Mouse (Mus musculus) myocyte (in vitro differentiated cells): Measurements from ENCODE around the gene Commd8. TPM values are rescaled to one million over a fixed set of nuclear protein-coding genes. Genes with fewer than 3 reads are reported as not detected.

Source experiments
- H3K27me3 ChIP-seq: one replicate; pipeline ENCODE4 v1.6.1; 2011; ENCODE audit not compliant: control insufficient read depth, insufficient read depth, insufficient read length
- H3K36me3 ChIP-seq: one replicate; pipeline ENCODE4 v1.6.1; 2011; ENCODE audit not compliant: control insufficient read depth, insufficient read depth
- H3K4me2 ChIP-seq: one replicate; pipeline ENCODE4 v1.6.1; 2011; ENCODE audit warnings: low read depth, control low read depth
- H3K4me3 ChIP-seq: one replicate; pipeline ENCODE4 v1.5.1; 2011; ENCODE audit warnings: mild to moderate bottlenecking, control low read depth, moderate library complexity
- H3K79me2 ChIP-seq: one replicate; pipeline ENCODE4 v1.6.1; 2011; ENCODE audit not compliant: control insufficient read depth, insufficient read depth
- H3ac ChIP-seq: one replicate; pipeline ENCODE4 v1.6.1; 2011; ENCODE audit not compliant: control insufficient read depth, insufficient read length
- CEBPB ChIP-seq: IDR thresholded peaks from 2 replicates; pipeline ENCODE4 v1.6.1; 2011; ENCODE audit warnings: mild to moderate bottlenecking, moderate library complexity; ENCODE audit not compliant: poor library complexity, insufficient read depth, severe bottlenecking
- E2F4 ChIP-seq: IDR thresholded peaks from one replicate; pipeline ENCODE4 v1.6.1; 2011; ENCODE audit warnings: mild to moderate bottlenecking, control low read depth, moderate library complexity; ENCODE audit not compliant: insufficient read depth
- MAX ChIP-seq: IDR thresholded peaks from one replicate; pipeline ENCODE4 v1.6.1; 2011; ENCODE audit warnings: low read depth, mild to moderate bottlenecking, control low read depth
- MYOD1 ChIP-seq, 3 experiments: IDR thresholded peaks; one replicate each; pipeline ENCODE4 v1.6.1; 2011; ENCODE audit warnings: control low read depth in 2 of 3, low read depth in 2 of 3, mild to moderate bottlenecking in 2 of 3, moderate library complexity in 1 of 3; ENCODE audit not compliant: insufficient read length in 2 of 3, control insufficient read depth in 1 of 3
- MYOG ChIP-seq, 3 experiments: IDR thresholded peaks; one replicate each; pipeline ENCODE4 v1.6.1; 2011; ENCODE audit warnings: control low read depth in 2 of 3, low read depth in 2 of 3, mild to moderate bottlenecking in 2 of 3; ENCODE audit not compliant: insufficient read length in 2 of 3, control insufficient read depth in 1 of 3, insufficient read depth in 1 of 3
- POLR2A ChIP-seq: IDR thresholded peaks from one replicate; pipeline ENCODE4 v1.6.1; 2011; ENCODE audit warnings: low read depth, mild to moderate bottlenecking, control low read depth, moderate library complexity; ENCODE audit not compliant: insufficient read length
- POLR2AphosphoS2 ChIP-seq: IDR thresholded peaks from one replicate; pipeline ENCODE4 v1.6.1; 2011; ENCODE audit warnings: low read depth, control low read depth; ENCODE audit not compliant: insufficient read length
- REST ChIP-seq: IDR thresholded peaks from one replicate; pipeline ENCODE4 v1.6.1; 2011; ENCODE audit warnings: mild to moderate bottlenecking, control low read depth, moderate library complexity; ENCODE audit not compliant: insufficient read depth, insufficient read length
- SRF ChIP-seq: IDR thresholded peaks from one replicate; pipeline ENCODE4 v1.6.1; 2011; ENCODE audit warnings: low read depth; ENCODE audit not compliant: control insufficient read depth, insufficient read length
- TCF12 ChIP-seq: IDR thresholded peaks from one replicate; pipeline ENCODE4 v1.6.1; 2011; ENCODE audit warnings: mild to moderate bottlenecking, control low read depth; ENCODE audit not compliant: poor library complexity, insufficient read depth, severe bottlenecking
- TCF3 ChIP-seq: IDR thresholded peaks from one replicate; pipeline ENCODE4 v1.6.1; 2011; ENCODE audit warnings: low read depth, control low read depth; ENCODE audit not compliant: insufficient read length
- USF1 ChIP-seq: IDR thresholded peaks from one replicate; pipeline ENCODE4 v1.6.1; 2011; ENCODE audit warnings: low read depth, mild to moderate bottlenecking, control low read depth, moderate library complexity
- polyA plus RNA-seq: library from polyadenylated mRNA; unstranded; fragments of >200 nt; fragmentation: generic; extraction: Trizol; gene quantifications from one replicate; pipeline ENCODE4 v1.2.1, GENCODE M21; 2012; ENCODE audit warnings: missing spikeins

The Commd8 gene
- polyA plus RNA-seq, 1 experiment, result 19.8 TPM

DNA sequence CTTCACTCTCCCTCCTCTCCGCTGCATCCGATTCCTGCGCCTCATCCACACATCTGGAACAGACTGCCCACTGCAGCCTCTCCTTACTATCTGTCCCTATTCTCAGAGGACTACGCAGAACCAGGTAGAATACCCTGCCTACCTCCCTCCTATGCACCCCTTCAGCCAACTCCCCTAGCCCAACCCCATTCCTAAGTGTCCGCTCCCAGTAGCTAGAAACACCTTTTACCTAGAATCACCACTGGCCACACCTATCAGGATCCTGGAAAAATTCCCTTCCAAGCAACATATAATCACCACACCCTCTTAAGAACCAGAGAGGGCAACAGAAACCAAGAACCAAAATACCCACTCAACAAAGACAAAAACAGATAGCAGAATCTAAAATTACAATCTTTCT is 17.1 kb downstream of the Commd8 start:
- H3ac ChIP-seq, result no peak overlapping the region
- H3K4me3 ChIP-seq, result no peak overlapping the region
- no peaks in the 10 kb centered on the region for H3K27me3 ChIP-seq
- H3K4me2 ChIP-seq, result no peak overlapping the region
- peaks cover 4% of the 10 kb centered on the region for H3K36me3 ChIP-seq
- TF ChIP-seq MYOG (IDR thresholded peaks at IDR 0.05; ENCODE audit: control insufficient read depth in 1 of 3, insufficient read depth in 1 of 3, insufficient read length in 2 of 3, low read depth in 2 of 3), result no peak
- TF ChIP-seq E2F4, result no peak
- no peak for TF ChIP-seq CEBPB
- TF ChIP-seq USF1, result no peak
- TF ChIP-seq MYOD1 (IDR thresholded peaks at IDR 0.05; ENCODE audit: control insufficient read depth in 1 of 3, insufficient read length in 2 of 3, low read depth in 2 of 3), result no peak
- no peak for TF ChIP-seq TCF12
- TF ChIP-seq REST, result no peak
- no peak for TF ChIP-seq MAX
- no peak for TF ChIP-seq TCF3
- no peak for TF ChIP-seq SRF
- TF ChIP-seq POLR2AphosphoS2, result no peak
- no peak for TF ChIP-seq POLR2A
- H3K79me2 ChIP-seq, result no peaks in the 10 kb centered on the region

DNA sequence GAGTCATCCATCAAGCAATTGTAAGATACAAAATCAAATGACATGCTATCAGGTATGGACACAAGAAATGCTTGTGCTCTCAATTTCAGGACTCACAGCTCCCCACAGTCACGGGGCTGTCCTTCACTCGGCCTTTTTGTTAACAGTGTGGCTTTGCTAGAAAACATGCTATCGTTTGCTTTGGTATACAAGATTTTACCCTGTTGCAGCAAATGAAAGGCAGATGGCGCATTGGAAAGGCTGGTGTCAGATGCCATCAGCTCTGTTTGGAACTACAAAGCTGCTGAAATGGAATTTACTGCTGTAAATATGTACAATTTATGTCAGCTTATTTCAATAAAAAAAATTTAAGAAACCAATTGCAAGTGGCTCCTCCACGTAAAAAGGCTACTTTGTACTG is 19.3 kb downstream of the Commd8 start:
- no peaks in the 10 kb centered on the region for H3K27me3 ChIP-seq
- TF ChIP-seq TCF12, result no peak
- TF ChIP-seq CEBPB, result no peak
- no peak for TF ChIP-seq POLR2AphosphoS2
- no peak for TF ChIP-seq E2F4
- no peak for TF ChIP-seq MYOG (IDR thresholded peaks at IDR 0.05; ENCODE audit: control insufficient read depth in 1 of 3, insufficient read depth in 1 of 3, insufficient read length in 2 of 3, low read depth in 2 of 3)
- no peak for TF ChIP-seq REST
- no peak for TF ChIP-seq MAX
- no peak for TF ChIP-seq SRF
- no peak for TF ChIP-seq USF1

DNA sequence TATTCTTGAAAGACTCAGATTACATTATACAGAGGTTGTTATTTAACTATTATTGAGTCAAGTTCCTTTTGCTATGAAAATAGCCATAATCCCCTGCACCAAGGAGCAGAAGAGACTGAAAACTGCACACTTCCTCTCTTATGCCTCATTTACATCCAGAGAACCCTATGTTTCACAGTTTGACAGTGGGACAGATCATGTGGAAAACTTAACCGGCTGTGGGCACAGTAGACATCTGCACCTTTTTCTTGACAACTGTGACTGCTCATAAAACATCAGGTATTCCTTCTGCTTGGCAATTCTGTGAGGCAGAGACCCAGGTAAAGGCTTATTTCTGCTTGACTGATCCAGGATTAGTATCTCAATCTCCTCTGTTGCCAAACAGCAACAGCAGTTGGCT is 28.4 kb downstream of the Commd8 start:
- Histone ChIP-seq H3K4me3 (no peak overlapping the region), H3K27me3 (no peaks in the 10 kb centered on the region), H3K79me2 (no peaks in the 10 kb centered on the region), H3K4me2 (no peak overlapping the region), H3ac (no peak overlapping the region), H3K36me3 (no peaks in the 10 kb centered on the region)
- TF ChIP-seq MAX, result no peak
- TF ChIP-seq CEBPB, result no peak
- TF ChIP-seq TCF12, result no peak
- TF ChIP-seq MYOG (IDR thresholded peaks at IDR 0.05; ENCODE audit: control insufficient read depth in 1 of 3, insufficient read depth in 1 of 3, insufficient read length in 2 of 3, low read depth in 2 of 3), result no peak
- no peak for TF ChIP-seq REST
- no peak for TF ChIP-seq POLR2A
- no peak for TF ChIP-seq E2F4
- TF ChIP-seq USF1, result no peak
- no peak for TF ChIP-seq SRF
- no peak for TF ChIP-seq MYOD1 (IDR thresholded peaks at IDR 0.05; ENCODE audit: control insufficient read depth in 1 of 3, insufficient read length in 2 of 3, low read depth in 2 of 3)
- TF ChIP-seq POLR2AphosphoS2, result no peak
- TF ChIP-seq TCF3, result no peak

More for the DNA sequence above, 19.3 kb downstream of the Commd8 start:
- no peak overlapping the region for H3K4me3 ChIP-seq
- H3K4me2 ChIP-seq, result no peak overlapping the region
- H3K79me2 ChIP-seq, result no peaks in the 10 kb centered on the region
- H3K36me3 ChIP-seq, result no peaks in the 10 kb centered on the region
- H3ac ChIP-seq, result no peak overlapping the region

DNA sequence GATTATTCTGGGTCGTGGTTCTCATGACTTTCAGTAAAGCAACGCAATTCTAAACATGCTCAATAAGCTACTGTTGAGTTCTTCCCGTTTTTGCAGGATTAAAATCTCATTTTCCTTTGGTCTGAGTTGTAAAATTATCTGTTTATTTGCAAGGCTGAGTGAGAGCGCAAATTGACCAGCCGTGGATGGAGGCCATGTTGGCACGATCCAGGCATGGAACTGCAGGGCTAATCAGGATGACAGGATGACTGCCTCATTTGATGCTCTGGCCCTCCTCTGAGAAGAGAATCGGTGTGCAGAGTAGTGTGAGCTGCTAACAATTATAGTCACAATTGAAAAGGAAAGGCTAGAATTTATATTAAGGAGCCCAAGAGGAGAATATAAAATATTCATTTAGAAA is 29.7 kb downstream of the Commd8 start:
- Histone ChIP-seq H3K4me3 (no peak overlapping the region), H3K4me2 (peak overlapping the region; percentile 22), H3K79me2 (no peaks in the 10 kb centered on the region), H3K27me3 (no peaks in the 10 kb centered on the region), H3ac (no peak overlapping the region), H3K36me3 (no peaks in the 10 kb centered on the region)
- TF ChIP-seq TCF3 (no peak), REST (no peak), USF1 (no peak), MYOD1 (IDR thresholded peaks at IDR 0.05; ENCODE audit: control insufficient read depth in 1 of 3, insufficient read length in 2 of 3, low read depth in 2 of 3) (no peak), SRF (no peak), TCF12 (no peak), E2F4 (no peak), MAX (no peak), MYOG (IDR thresholded peaks at IDR 0.05; ENCODE audit: control insufficient read depth in 1 of 3, insufficient read depth in 1 of 3, insufficient read length in 2 of 3, low read depth in 2 of 3) (no peak), POLR2AphosphoS2 (no peak), CEBPB (no peak), POLR2A (no peak)
